Mouse (Mus musculus) frontal cortex, postnatal 36 days (tissue): ENCODE data around the gene Otud3.
A peak's percentile ranks its signal among the peaks of the same experiment; 100 is the strongest.

Source experiments
- DNase-seq, 2 experiments: peaks; one replicate each; pipeline ENCODE4 v3.0.0; 2022; ENCODE audit warnings: low spot score in 2 of 2

The Otud3 gene

GRCm38 (mm10) chr4:138851463-138851862 lies 62.3 kb downstream of the Otud3 start:
- DNase-seq: peak; percentile 85 to 88
